Mouse (Mus musculus): ENCODE measurements at regions not wholly inside any gene's neighbourhood (a gene's known extent, or its start where the extent isn't known, plus 50 kb on each side); places are given as distances from the start of the nearest gene placed in this dataset.

- no peak overlapping the region for H3K27ac ChIP-seq (ENCODE audit: low read length)
- H3K4me3 ChIP-seq (ENCODE audit: low read length): no peak overlapping the region
- no peaks in the 10 kb centered on the region for H3K27me3 ChIP-seq (ENCODE audit: control insufficient read depth, insufficient read depth, low read depth, low read length)
- WGBS: 56% methylated on average over 3 of the region's 3 CpGs
- H3K4me1 ChIP-seq (replicated peaks; ENCODE audit: control insufficient read depth, insufficient read depth, low read length): no peaks in the 10 kb centered on the region
- H3K36me3 ChIP-seq (ENCODE audit: control insufficient read depth, insufficient read depth, low read length): no peaks in the 10 kb centered on the region
- no peak overlapping the region for H3K9ac ChIP-seq (ENCODE audit: low read length)
- no peak overlapping the region for H3K4me2 ChIP-seq (ENCODE audit: low read depth, low read length)
- ATAC-seq (ENCODE audit: low read depth): 0 out of 2 replicates have a peak, but pooled peaks have one; percentile 28
- no peaks in the 10 kb centered on the region for H3K9me3 ChIP-seq (ENCODE audit: control insufficient read depth, low read length)
These were observed 137.0 kb upstream of the Irs2 start for GRCm38 (mm10) chr8:11145251-11145650.

GRCm38 (mm10) chr8:11140566-11140965, 132.3 kb upstream of the Irs2 start:
- Histone ChIP-seq H3K4me3 (ENCODE audit: low read length) (no peak overlapping the region), H3K27ac (ENCODE audit: low read length) (no peak overlapping the region), H3K4me1 (replicated peaks; ENCODE audit: control insufficient read depth, insufficient read depth, low read length) (no peaks in the 10 kb centered on the region), H3K36me3 (ENCODE audit: control insufficient read depth, insufficient read depth, low read length) (no peaks in the 10 kb centered on the region), H3K27me3 (ENCODE audit: control insufficient read depth, insufficient read depth, low read depth, low read length) (no peaks in the 10 kb centered on the region), H3K9ac (ENCODE audit: low read length) (no peak overlapping the region), H3K9me3 (ENCODE audit: control insufficient read depth, low read length) (no peaks in the 10 kb centered on the region), H3K4me2 (ENCODE audit: low read depth, low read length) (no peak overlapping the region)
- WGBS: 75% methylated on average over 1 of the region's 1 CpGs
- ATAC-seq (ENCODE audit: low read depth): no peak

- Histone ChIP-seq H3K9me3 (ENCODE audit: control insufficient read depth, low read length) (no peaks in the 10 kb centered on the region), H3K36me3 (ENCODE audit: control insufficient read depth, insufficient read depth, low read length) (no peaks in the 10 kb centered on the region), H3K4me3 (ENCODE audit: low read length) (no peak overlapping the region), H3K27ac (ENCODE audit: low read length) (no peak overlapping the region), H3K9ac (ENCODE audit: low read length) (no peak overlapping the region), H3K27me3 (ENCODE audit: control insufficient read depth, insufficient read depth, low read depth, low read length) (no peaks in the 10 kb centered on the region), H3K4me2 (ENCODE audit: low read depth, low read length) (no peak overlapping the region), H3K4me1 (replicated peaks; ENCODE audit: control insufficient read depth, insufficient read depth, low read length) (no peaks in the 10 kb centered on the region)
- 68% methylated on average over 2 of the region's 2 CpGs for WGBS
- no peak for ATAC-seq (ENCODE audit: low read depth)
These were observed 131.0 kb upstream of the Irs2 start for GRCm38 (mm10) chr8:11139294-11139693.

- no peaks in the 10 kb centered on the region for H3K36me3 ChIP-seq (ENCODE audit: control insufficient read depth, insufficient read depth, low read length)
These were observed 130.2 kb upstream of the Irs2 start for GRCm38 (mm10) chr8:11138302-11139020.

GRCm38 (mm10) chr8:11136566-11136965, 128.3 kb upstream of the Irs2 start:
- Histone ChIP-seq H3K9me3 (ENCODE audit: control insufficient read depth, low read length) (no peaks in the 10 kb centered on the region), H3K27me3 (ENCODE audit: control insufficient read depth, insufficient read depth, low read depth, low read length) (no peaks in the 10 kb centered on the region), H3K27ac (ENCODE audit: low read length) (no peak overlapping the region), H3K9ac (ENCODE audit: low read length) (no peak overlapping the region), H3K4me1 (replicated peaks; ENCODE audit: control insufficient read depth, insufficient read depth, low read length) (no peaks in the 10 kb centered on the region), H3K4me2 (ENCODE audit: low read depth, low read length) (no peak overlapping the region), H3K36me3 (ENCODE audit: control insufficient read depth, insufficient read depth, low read length) (no peaks in the 10 kb centered on the region), H3K4me3 (ENCODE audit: low read length) (no peak overlapping the region)
- no peak for ATAC-seq (ENCODE audit: low read depth)
- WGBS: 80% methylated on average over 4 of the region's 4 CpGs

More at GRCm38 (mm10) chr8:11138302-11139020, 130.2 kb upstream of the Irs2 start:
- H3K9ac ChIP-seq (ENCODE audit: low read length): no peak overlapping the region
- no peak overlapping the region for H3K4me3 ChIP-seq (ENCODE audit: low read length)
- H3K9me3 ChIP-seq (ENCODE audit: control insufficient read depth, low read length): no peaks in the 10 kb centered on the region
- ATAC-seq (ENCODE audit: low read depth): no peak
- 87% methylated on average over 5 of the region's 5 CpGs for WGBS
- H3K27me3 ChIP-seq (ENCODE audit: control insufficient read depth, insufficient read depth, low read depth, low read length): no peaks in the 10 kb centered on the region
- no peak overlapping the region for H3K27ac ChIP-seq (ENCODE audit: low read length)
- no peaks in the 10 kb centered on the region for H3K4me1 ChIP-seq (replicated peaks; ENCODE audit: control insufficient read depth, insufficient read depth, low read length)
- no peak overlapping the region for H3K4me2 ChIP-seq (ENCODE audit: low read depth, low read length)

GRCm38 (mm10) chr8:11135135-11135534, 126.9 kb upstream of the Irs2 start:
- peak; percentile 57 for ATAC-seq (ENCODE audit: low read depth)
- Histone ChIP-seq H3K4me1 (replicated peaks; ENCODE audit: control insufficient read depth, insufficient read depth, low read length) (no peaks in the 10 kb centered on the region), H3K27ac (ENCODE audit: low read length) (no peak overlapping the region), H3K9me3 (ENCODE audit: control insufficient read depth, low read length) (no peaks in the 10 kb centered on the region), H3K36me3 (ENCODE audit: control insufficient read depth, insufficient read depth, low read length) (no peaks in the 10 kb centered on the region), H3K9ac (ENCODE audit: low read length) (no peak overlapping the region), H3K27me3 (ENCODE audit: control insufficient read depth, insufficient read depth, low read depth, low read length) (no peaks in the 10 kb centered on the region), H3K4me3 (ENCODE audit: low read length) (no peak overlapping the region), H3K4me2 (ENCODE audit: low read depth, low read length) (no peak overlapping the region)
- 73% methylated on average over 11 of the region's 11 CpGs for WGBS

GRCm38 (mm10) chr8:11134562-11134961, 126.3 kb upstream of the Irs2 start:
- no peaks in the 10 kb centered on the region for H3K36me3 ChIP-seq (ENCODE audit: control insufficient read depth, insufficient read depth, low read length)
- H3K27ac ChIP-seq (ENCODE audit: low read length): no peak overlapping the region
- H3K4me2 ChIP-seq (ENCODE audit: low read depth, low read length): no peak overlapping the region
- H3K4me3 ChIP-seq (ENCODE audit: low read length): no peak overlapping the region
- WGBS: 71% methylated on average over 4 of the region's 4 CpGs
- no peak for ATAC-seq (ENCODE audit: low read depth)
- H3K9ac ChIP-seq (ENCODE audit: low read length): no peak overlapping the region
- H3K9me3 ChIP-seq (ENCODE audit: control insufficient read depth, low read length): no peaks in the 10 kb centered on the region
- H3K4me1 ChIP-seq (replicated peaks; ENCODE audit: control insufficient read depth, insufficient read depth, low read length): no peaks in the 10 kb centered on the region
- H3K27me3 ChIP-seq (ENCODE audit: control insufficient read depth, insufficient read depth, low read depth, low read length): no peaks in the 10 kb centered on the region

GRCm38 (mm10) chr8:11119030-11119634, 110.9 kb upstream of the Irs2 start:
- no peak for ATAC-seq (ENCODE audit: low read depth)
- no peak overlapping the region for H3K9ac ChIP-seq (ENCODE audit: low read length)
- no peaks in the 10 kb centered on the region for H3K27me3 ChIP-seq (ENCODE audit: control insufficient read depth, insufficient read depth, low read depth, low read length)
- WGBS: 50% methylated on average over 5 of the region's 5 CpGs
- no peaks in the 10 kb centered on the region for H3K36me3 ChIP-seq (ENCODE audit: control insufficient read depth, insufficient read depth, low read length)
- H3K4me2 ChIP-seq (ENCODE audit: low read depth, low read length): no peak overlapping the region
- no peak overlapping the region for H3K27ac ChIP-seq (ENCODE audit: low read length)
- H3K4me1 ChIP-seq (replicated peaks; ENCODE audit: control insufficient read depth, insufficient read depth, low read length): no peaks in the 10 kb centered on the region
- no peaks in the 10 kb centered on the region for H3K9me3 ChIP-seq (ENCODE audit: control insufficient read depth, low read length)
- H3K4me3 ChIP-seq (ENCODE audit: low read length): no peak overlapping the region

- Histone ChIP-seq H3K4me2 (ENCODE audit: low read depth, low read length) (no peak overlapping the region), H3K9ac (ENCODE audit: low read length) (no peak overlapping the region), H3K4me1 (replicated peaks; ENCODE audit: control insufficient read depth, insufficient read depth, low read length) (no peaks in the 10 kb centered on the region), H3K27ac (ENCODE audit: low read length) (no peak overlapping the region), H3K27me3 (ENCODE audit: control insufficient read depth, insufficient read depth, low read depth, low read length) (no peaks in the 10 kb centered on the region), H3K36me3 (ENCODE audit: control insufficient read depth, insufficient read depth, low read length) (no peaks in the 10 kb centered on the region), H3K4me3 (ENCODE audit: low read length) (no peak overlapping the region), H3K9me3 (ENCODE audit: control insufficient read depth, low read length) (no peaks in the 10 kb centered on the region)
- WGBS: 53% methylated on average over 5 of the region's 5 CpGs
- no peak for ATAC-seq (ENCODE audit: low read depth)
These were observed 108.3 kb upstream of the Irs2 start for GRCm38 (mm10) chr8:11116534-11116933.

All from lung, embryonic 16.5 days (tissue).